Mouse (Mus musculus): ENCODE data around the gene Vmn1r214. TPM values are rescaled to one million over a fixed set of nuclear protein-coding genes. Genes with fewer than 3 reads are reported as not detected.

Vmn1r214 gene
- not detected in 2 replicates for polyA plus RNA-seq (2016; fragmentation: Nextera tagmentation; extraction: Ambion mirVana)

- Histone ChIP-seq H3K36me3 (no peaks in the 10 kb centered on the region), H3K4me1 (no peaks in the 10 kb centered on the region), H3K27ac (no peak within 1 kb of the TSS), H3K27me3 (ENCODE audit: insufficient read depth, poor library complexity, severe bottlenecking) (no peaks in the 10 kb centered on the region), H3K9me3 (no peaks in the 10 kb centered on the region), H3K4me3 (no peak within 1 kb of the TSS)
- DNase-seq (ENCODE audit: low spot score) = no peak
- WGBS = 81% methylated on average over 3 of the region's 3 CpGs
These were observed at the start of gene Vmn1r214 for GRCm38 (mm10) chr13:23030118-23030517. Gene Vmn1r214 (plus strand): TSS chr13:23030418.

- no peaks in the 10 kb centered on the region for H3K36me3 ChIP-seq
- H3K27ac ChIP-seq = no peak overlapping the region
- H3K27me3 ChIP-seq (ENCODE audit: insufficient read depth, poor library complexity, severe bottlenecking) = no peaks in the 10 kb centered on the region
- no peaks in the 10 kb centered on the region for H3K9me3 ChIP-seq
- no peaks in the 10 kb centered on the region for H3K4me1 ChIP-seq
- DNase-seq (ENCODE audit: low spot score) = no peak
- no peak overlapping the region for H3K4me3 ChIP-seq
- WGBS = 80% methylated on average over 11 of the region's 11 CpGs
These were observed 39.9 kb upstream of the Vmn1r214 start for GRCm38 (mm10) chr13:22990214-22990891.

- H3K27me3 ChIP-seq (ENCODE audit: insufficient read depth, poor library complexity, severe bottlenecking) = no peaks in the 10 kb centered on the region
- no peak overlapping the region for H3K4me3 ChIP-seq
- no peaks in the 10 kb centered on the region for H3K4me1 ChIP-seq
- no peak for DNase-seq (ENCODE audit: low spot score)
- 44% methylated on average over 1 of the region's 1 CpGs for WGBS
- H3K36me3 ChIP-seq = no peaks in the 10 kb centered on the region
- 0 out of 2 replicates have a peak, but pooled peaks cover 4% of the 10 kb centered on the region for H3K9me3 ChIP-seq
- H3K27ac ChIP-seq = no peak overlapping the region
These were observed 38.0 kb upstream of the Vmn1r214 start for GRCm38 (mm10) chr13:22992178-22992700.

- 74% methylated on average over 2 of the region's 2 CpGs for WGBS
- no peaks in the 10 kb centered on the region for H3K4me1 ChIP-seq
- H3K4me3 ChIP-seq = no peak overlapping the region
- H3K36me3 ChIP-seq = no peaks in the 10 kb centered on the region
- no peak overlapping the region for H3K27ac ChIP-seq
- no peak for DNase-seq (ENCODE audit: low spot score)
- 0 out of 2 replicates have a peak, but pooled peaks cover 4% of the 10 kb centered on the region for H3K9me3 ChIP-seq
- no peaks in the 10 kb centered on the region for H3K27me3 ChIP-seq (ENCODE audit: insufficient read depth, poor library complexity, severe bottlenecking)
These were observed 37.5 kb upstream of the Vmn1r214 start for GRCm38 (mm10) chr13:22992721-22993120.

- no peak within 1 kb of the TSS for H3K27ac ChIP-seq
- no peaks in the 10 kb centered on the region for H3K36me3 ChIP-seq
- no peaks in the 10 kb centered on the region for H3K4me1 ChIP-seq
- 67% methylated on average over 1 of the region's 1 CpGs for WGBS
- no peaks in the 10 kb centered on the region for H3K27me3 ChIP-seq (ENCODE audit: insufficient read depth, poor library complexity, severe bottlenecking)
- no peak within 1 kb of the TSS for H3K4me3 ChIP-seq
- no peak for DNase-seq (ENCODE audit: low spot score)
- H3K9me3 ChIP-seq = no peaks in the 10 kb centered on the region
These were observed 22.9 kb upstream of the Vmn1r214 start, which contains the start of gene Vmn1r213 for GRCm38 (mm10) chr13:23007356-23007755. Gene Vmn1r213 (plus strand): TSS chr13:23007656.

GRCm38 (mm10) chr13:23018158-23018557 lies 12.1 kb upstream of the Vmn1r214 start:
- H3K9me3 ChIP-seq = no peaks in the 10 kb centered on the region
- H3K36me3 ChIP-seq = no peaks in the 10 kb centered on the region
- DNase-seq (ENCODE audit: low spot score) = no peak
- H3K27me3 ChIP-seq (ENCODE audit: insufficient read depth, poor library complexity, severe bottlenecking) = no peaks in the 10 kb centered on the region
- no peak overlapping the region for H3K27ac ChIP-seq
- H3K4me3 ChIP-seq = no peak overlapping the region
- no peaks in the 10 kb centered on the region for H3K4me1 ChIP-seq

GRCm38 (mm10) chr13:23024812-23025211 lies 5.4 kb upstream of the Vmn1r214 start:
- no peak overlapping the region for H3K27ac ChIP-seq
- DNase-seq (ENCODE audit: low spot score) = no peak

GRCm38 (mm10) chr13:23057778-23058177 lies 27.6 kb downstream of the Vmn1r214 start:
- H3K4me1 ChIP-seq = no peaks in the 10 kb centered on the region
- no peak for DNase-seq (ENCODE audit: low spot score)
- no peaks in the 10 kb centered on the region for H3K9me3 ChIP-seq
- H3K27me3 ChIP-seq (ENCODE audit: insufficient read depth, poor library complexity, severe bottlenecking) = no peaks in the 10 kb centered on the region
- 35% methylated on average over 1 of the region's 1 CpGs for WGBS
- H3K36me3 ChIP-seq = no peaks in the 10 kb centered on the region
- no peak overlapping the region for H3K4me3 ChIP-seq
- H3K27ac ChIP-seq = no peak overlapping the region

More at GRCm38 (mm10) chr13:23024812-23025211, 5.4 kb upstream of the Vmn1r214 start:
- H3K36me3 ChIP-seq = no peaks in the 10 kb centered on the region
- no peak overlapping the region for H3K4me3 ChIP-seq
- no peaks in the 10 kb centered on the region for H3K4me1 ChIP-seq
- H3K9me3 ChIP-seq = no peaks in the 10 kb centered on the region
- no peaks in the 10 kb centered on the region for H3K27me3 ChIP-seq (ENCODE audit: insufficient read depth, poor library complexity, severe bottlenecking)

GRCm38 (mm10) chr13:23067725-23068124 lies 37.5 kb downstream of the Vmn1r214 start, which contains the start of gene Vmn1r215:
Gene Vmn1r215 (plus strand): TSS chr13:23068025.
- Histone ChIP-seq H3K9me3 (no peaks in the 10 kb centered on the region), H3K4me1 (no peaks in the 10 kb centered on the region), H3K27me3 (ENCODE audit: insufficient read depth, poor library complexity, severe bottlenecking) (no peaks in the 10 kb centered on the region), H3K4me3 (no peak within 1 kb of the TSS), H3K27ac (no peak within 1 kb of the TSS), H3K36me3 (no peaks in the 10 kb centered on the region)
- WGBS = 63% methylated on average over 1 of the region's 1 CpGs
- no peak for DNase-seq (ENCODE audit: low spot score)

GRCm38 (mm10) chr13:23069312-23069711 lies 39.1 kb downstream of the Vmn1r214 start:
- 83% methylated on average over 2 of the region's 2 CpGs for whole genome bisulfite sequencing
- Histone ChIP-seq H3K27ac (no peak overlapping the region), H3K27me3 (ENCODE audit: insufficient read depth, poor library complexity, severe bottlenecking) (no peaks in the 10 kb centered on the region), H3K4me1 (no peaks in the 10 kb centered on the region), H3K36me3 (no peaks in the 10 kb centered on the region), H3K9me3 (no peaks in the 10 kb centered on the region), H3K4me3 (no peak overlapping the region)
- DNase-seq (ENCODE audit: low spot score) = no peak

Other genes starting within 250 kb of the Vmn1r214 start
- not detected in 2 replicates for gene Vmn1r209, start 220.7 kb upstream of the Vmn1r214 start, polyA plus RNA-seq (2016; fragmentation: Nextera tagmentation; extraction: Ambion mirVana)
- gene Vmn1r210, start 199.1 kb upstream of the Vmn1r214 start, polyA plus RNA-seq (2016; fragmentation: Nextera tagmentation; extraction: Ambion mirVana) = not detected in 2 replicates
- gene Vmn1r211, start 172.9 kb upstream of the Vmn1r214 start, polyA plus RNA-seq (2016; fragmentation: Nextera tagmentation; extraction: Ambion mirVana) = not detected in 2 replicates
- gene Vmn1r212, start 146.2 kb upstream of the Vmn1r214 start, polyA plus RNA-seq (2016; fragmentation: Nextera tagmentation; extraction: Ambion mirVana) = not detected in 2 replicates
- gene Vmn1r213, start 22.8 kb upstream of the Vmn1r214 start, polyA plus RNA-seq (2016; fragmentation: Nextera tagmentation; extraction: Ambion mirVana) = not detected in 2 replicates
- gene Vmn1r215, start 37.6 kb downstream of the Vmn1r214 start, polyA plus RNA-seq (2016; fragmentation: Nextera tagmentation; extraction: Ambion mirVana) = not detected in 2 replicates
- not detected in 2 replicates for gene Vmn1r217, start 87.8 kb downstream of the Vmn1r214 start, polyA plus RNA-seq (2016; fragmentation: Nextera tagmentation; extraction: Ambion mirVana)
- not detected in 2 replicates for gene Vmn1r218, start 102.7 kb downstream of the Vmn1r214 start, polyA plus RNA-seq (2016; fragmentation: Nextera tagmentation; extraction: Ambion mirVana)
- 0.03 TPM in 1 of 2 replicates, not detected in the other for gene Vmn1r219, start 128.9 kb downstream of the Vmn1r214 start, polyA plus RNA-seq (2016; fragmentation: Nextera tagmentation; extraction: Ambion mirVana)
- not detected in 2 replicates for gene Vmn1r220, start 157.6 kb downstream of the Vmn1r214 start, polyA plus RNA-seq (2016; fragmentation: Nextera tagmentation; extraction: Ambion mirVana)
- gene Vmn1r221, start 183.7 kb downstream of the Vmn1r214 start, polyA plus RNA-seq (2016; fragmentation: Nextera tagmentation; extraction: Ambion mirVana) = not detected in 2 replicates
- gene Vmn1r222, start 205.5 kb downstream of the Vmn1r214 start, polyA plus RNA-seq (2016; fragmentation: Nextera tagmentation; extraction: Ambion mirVana) = not detected in 2 replicates
- gene Vmn1r223, start 216.7 kb downstream of the Vmn1r214 start, polyA plus RNA-seq (2016; fragmentation: Nextera tagmentation; extraction: Ambion mirVana) = not detected in 2 replicates

Measured in heart, embryonic 10.5 days (tissue).